Mouse (Mus musculus) forebrain, embryonic 12.5 days (tissue): ENCODE results near the gene Pheta1. TPM values are rescaled to one million over a fixed set of nuclear protein-coding genes. Genes with fewer than 3 reads are reported as not detected.

Experiments
- ATAC-seq: fragments of 200-750 bp; cut with Nextera tagmentation; 2 replicates; pipeline ENCODE4 v1.8.0; 2017; ENCODE audit warnings: moderate TSS enrichment; ENCODE audit not compliant: low FRiP score
- H3K27ac ChIP-seq: fragments of 300-500 bp; sonication (generic); 2 replicates; pipeline ENCODE4 v1.5.1; 2016; ENCODE audit warnings: mild to moderate bottlenecking
- H3K27me3 ChIP-seq: fragments of 300-500 bp; sonication (generic); 2 replicates; pipeline ENCODE4 v1.6.1; 2016; ENCODE audit warnings: mild to moderate bottlenecking
- H3K36me3 ChIP-seq: fragments of 300-500 bp; sonication (generic); replicated peaks from 2 replicates; pipeline ENCODE4 v1.6.1; 2016; ENCODE audit warnings: mild to moderate bottlenecking
- H3K4me1 ChIP-seq: fragments of 300-500 bp; sonication (generic); 2 replicates; pipeline ENCODE4 v1.6.1; 2016
- H3K4me2 ChIP-seq: fragments of 300-500 bp; sonication (generic); 2 replicates; pipeline ENCODE4 v1.6.1; 2016; ENCODE audit warnings: mild to moderate bottlenecking, moderate library complexity
- H3K4me3 ChIP-seq: fragments of 300-500 bp; sonication (generic); replicated peaks from 2 replicates; pipeline ENCODE4 v1.5.1; 2016; ENCODE audit warnings: mild to moderate bottlenecking
- H3K9ac ChIP-seq: fragments of 300-500 bp; sonication (generic); 2 replicates; pipeline ENCODE4 v1.6.1; 2016; ENCODE audit warnings: mild to moderate bottlenecking
- H3K9me3 ChIP-seq: fragments of 300-500 bp; sonication (generic); 2 replicates; pipeline ENCODE4 v1.6.1; 2016
- WGBS: fragments of 180-500 bp; shearing (Covaris S2); methylation state at CpG from one replicate; pipeline ENCODE4 v1.1.7; 2016; 5-methylcytosine and 5-hydroxymethylcytosine counted together
- polyA plus RNA-seq: library from polyadenylated mRNA; unstranded; fragments of >200 nt; fragmentation: Nextera tagmentation; extraction: Ambion mirVana; gene quantifications from 2 replicates; pipeline ENCODE4 v1.2.1, GENCODE M21; 2016

The Pheta1 gene
- polyA plus RNA-seq, 1 experiment from 2014 or later, result 44.6 TPM

- Histone ChIP-seq H3K4me3 (no peak overlapping the region), H3K9me3 (no peaks in the 10 kb centered on the region), H3K9ac (no peak overlapping the region), H3K4me2 (no peak overlapping the region), H3K27me3 (peaks cover 20% of the 10 kb centered on the region; the same call in 1 of the 2 replicates), H3K4me1 (peaks cover 3% of the 10 kb centered on the region; the same call in 1 of the 2 replicates), H3K36me3 (peaks cover 20% of the 10 kb centered on the region; the same call in 1 of the 2 replicates), H3K27ac (no peak overlapping the region)
- no peak for ATAC-seq
- 84% methylated on average over 12 of the region's 12 CpGs for WGBS
Measured at GRCm38 (mm10) chr5:121876901-121877300, 28.1 kb downstream of the Pheta1 start.

- H3K27me3 ChIP-seq, result peaks cover 25% of the 10 kb centered on the region; the same call in 1 of the 2 replicates
- H3K36me3 ChIP-seq, result peaks cover 17% of the 10 kb centered on the region; the same call in 1 of the 2 replicates
- H3K4me3 ChIP-seq, result no peak overlapping the region
- H3K9me3 ChIP-seq, result no peaks in the 10 kb centered on the region
- WGBS, result 87% methylated on average over 17 of the region's 17 CpGs
- ATAC-seq, result no peak
- H3K4me1 ChIP-seq, result peaks cover 3% of the 10 kb centered on the region; the same call in 1 of the 2 replicates
- H3K9ac ChIP-seq, result no peak overlapping the region
- H3K4me2 ChIP-seq, result no peak overlapping the region
- no peak overlapping the region for H3K27ac ChIP-seq
Measured at GRCm38 (mm10) chr5:121878703-121879102, 29.9 kb downstream of the Pheta1 start.

GRCm38 (mm10) chr5:121879211-121879610 lies 30.4 kb downstream of the Pheta1 start:
- no peaks in the 10 kb centered on the region for H3K9me3 ChIP-seq
- no peak for ATAC-seq
- no peak overlapping the region for H3K4me3 ChIP-seq
- H3K36me3 ChIP-seq, result peaks cover 17% of the 10 kb centered on the region; the same call in 1 of the 2 replicates
- WGBS, result 62% methylated on average over 6 of the region's 6 CpGs
- no peak overlapping the region for H3K4me2 ChIP-seq
- H3K27me3 ChIP-seq, result peaks cover 22% of the 10 kb centered on the region; the same call in 1 of the 2 replicates
- H3K4me1 ChIP-seq, result peaks cover 5% of the 10 kb centered on the region; the same call in 1 of the 2 replicates
- H3K27ac ChIP-seq, result no peak overlapping the region
- no peak overlapping the region for H3K9ac ChIP-seq

- no peak overlapping the region for H3K27ac ChIP-seq
- no peak overlapping the region for H3K4me3 ChIP-seq
- H3K9ac ChIP-seq, result no peak overlapping the region
- H3K4me1 ChIP-seq, result 0 out of 2 replicates have a peak, but pooled peaks cover 2% of the 10 kb centered on the region
- peaks cover 14% of the 10 kb centered on the region; the same call in 1 of the 2 replicates for H3K27me3 ChIP-seq
- no peak overlapping the region for H3K4me2 ChIP-seq
- ATAC-seq, result no peak
- peaks cover 11% of the 10 kb centered on the region; the same call in 1 of the 2 replicates for H3K36me3 ChIP-seq
- peaks cover 6% of the 10 kb centered on the region; the same call in 1 of the 2 replicates for H3K9me3 ChIP-seq
- 86% methylated on average over 8 of the region's 8 CpGs for WGBS
Measured at GRCm38 (mm10) chr5:121883356-121883755, 34.6 kb downstream of the Pheta1 start.

GRCm38 (mm10) chr5:121889375-121889774 lies 40.6 kb downstream of the Pheta1 start:
- peaks cover 11% of the 10 kb centered on the region; the same call in 1 of the 2 replicates for H3K36me3 ChIP-seq
- H3K9me3 ChIP-seq, result peaks cover 6% of the 10 kb centered on the region; the same call in 1 of the 2 replicates
- ATAC-seq, result peak; percentile 72
- no peak overlapping the region for H3K4me2 ChIP-seq
- no peak overlapping the region for H3K9ac ChIP-seq
- H3K4me1 ChIP-seq, result peaks cover 15% of the 10 kb centered on the region
- no peak overlapping the region for H3K4me3 ChIP-seq
- 18% methylated on average over 13 of the region's 13 CpGs for WGBS
- H3K27ac ChIP-seq, result peak overlapping the region; percentile 47; the same call in 1 of the 2 replicates
- H3K27me3 ChIP-seq, result peaks cover 30% of the 10 kb centered on the region

GRCm38 (mm10) chr5:121889819-121890362 lies 41.1 kb downstream of the Pheta1 start:
- Histone ChIP-seq H3K9me3 (peaks cover 6% of the 10 kb centered on the region; the same call in 1 of the 2 replicates), H3K9ac (no peak overlapping the region), H3K4me3 (no peak overlapping the region), H3K4me1 (peaks cover 19% of the 10 kb centered on the region), H3K27ac (peak overlapping the region; percentile 81), H3K36me3 (peaks cover 11% of the 10 kb centered on the region; the same call in 1 of the 2 replicates), H3K4me2 (no peak overlapping the region; the same call in 1 of the 2 replicates), H3K27me3 (peaks cover 30% of the 10 kb centered on the region)
- no peak for ATAC-seq
- 28% methylated on average over 9 of the region's 9 CpGs for WGBS

- Histone ChIP-seq H3K4me2 (no peak overlapping the region), H3K36me3 (peaks cover 8% of the 10 kb centered on the region; the same call in 1 of the 2 replicates), H3K4me1 (peaks cover 28% of the 10 kb centered on the region), H3K27ac (no peak overlapping the region), H3K4me3 (no peak overlapping the region), H3K9me3 (peaks cover 6% of the 10 kb centered on the region; the same call in 1 of the 2 replicates), H3K27me3 (peaks cover 30% of the 10 kb centered on the region), H3K9ac (no peak overlapping the region)
- ATAC-seq, result no peak
- 92% methylated on average over 7 of the region's 7 CpGs for WGBS
Measured at GRCm38 (mm10) chr5:121890925-121891324, 42.1 kb downstream of the Pheta1 start.

GRCm38 (mm10) chr5:121892281-121892680 lies 43.5 kb downstream of the Pheta1 start:
- 89% methylated on average over 14 of the region's 14 CpGs for WGBS
- H3K9me3 ChIP-seq, result 0 out of 2 replicates have a peak, but pooled peaks cover 6% of the 10 kb centered on the region
- no peak for ATAC-seq
- H3K4me3 ChIP-seq, result no peak overlapping the region
- peaks cover 29% of the 10 kb centered on the region for H3K4me1 ChIP-seq
- H3K36me3 ChIP-seq, result no peaks in the 10 kb centered on the region
- no peak overlapping the region for H3K4me2 ChIP-seq
- H3K9ac ChIP-seq, result no peak overlapping the region
- H3K27ac ChIP-seq, result no peak overlapping the region
- peaks cover 30% of the 10 kb centered on the region for H3K27me3 ChIP-seq

- WGBS, result 32% methylated on average over 3 of the region's 3 CpGs
Measured at GRCm38 (mm10) chr5:121893581-121893980, 44.8 kb downstream of the Pheta1 start.

GRCm38 (mm10) chr5:121894647-121895046 lies 45.9 kb downstream of the Pheta1 start:
- peaks cover 24% of the 10 kb centered on the region for H3K27me3 ChIP-seq
- H3K36me3 ChIP-seq, result no peaks in the 10 kb centered on the region
- no peak overlapping the region for H3K4me3 ChIP-seq
- 42% methylated on average over 10 of the region's 10 CpGs for WGBS
- peaks cover 26% of the 10 kb centered on the region for H3K4me1 ChIP-seq
- no peak for ATAC-seq
- H3K27ac ChIP-seq, result peak overlapping the region; percentile 65; the same call in 1 of the 2 replicates
- H3K4me2 ChIP-seq, result no peak overlapping the region
- no peak overlapping the region for H3K9ac ChIP-seq
- no peaks in the 10 kb centered on the region for H3K9me3 ChIP-seq

More at GRCm38 (mm10) chr5:121893581-121893980, 44.8 kb downstream of the Pheta1 start:
- Histone ChIP-seq H3K4me3 (no peak overlapping the region), H3K4me1 (peaks cover 29% of the 10 kb centered on the region), H3K27ac (no peak overlapping the region), H3K9me3 (no peaks in the 10 kb centered on the region), H3K9ac (no peak overlapping the region), H3K4me2 (no peak overlapping the region), H3K27me3 (peaks cover 24% of the 10 kb centered on the region), H3K36me3 (no peaks in the 10 kb centered on the region)
- ATAC-seq, result no peak

- Histone ChIP-seq H3K27ac (peak overlapping the region; percentile 65), H3K9me3 (no peaks in the 10 kb centered on the region), H3K4me3 (no peak overlapping the region), H3K9ac (no peak overlapping the region), H3K4me1 (peaks cover 20% of the 10 kb centered on the region), H3K36me3 (no peaks in the 10 kb centered on the region), H3K4me2 (no peak overlapping the region), H3K27me3 (peaks cover 24% of the 10 kb centered on the region)
- 45% methylated on average over 24 of the region's 24 CpGs for WGBS
- ATAC-seq, result no peak
Measured at GRCm38 (mm10) chr5:121895117-121895756, 46.5 kb downstream of the Pheta1 start.
